Mouse (Mus musculus) myocyte (in vitro differentiated cells): ENCODE measurements around the gene Pak4. TPM values are rescaled to one million over a fixed set of nuclear protein-coding genes. Genes with fewer than 3 reads are reported as not detected.

Experiments used
- H3K27me3 ChIP-seq: one replicate; pipeline ENCODE4 v1.6.1; 2011; ENCODE audit not compliant: control insufficient read depth, insufficient read depth, insufficient read length
- H3K36me3 ChIP-seq: one replicate; pipeline ENCODE4 v1.6.1; 2011; ENCODE audit not compliant: control insufficient read depth, insufficient read depth
- H3K4me2 ChIP-seq: one replicate; pipeline ENCODE4 v1.6.1; 2011; ENCODE audit warnings: low read depth, control low read depth
- H3K4me3 ChIP-seq: one replicate; pipeline ENCODE4 v1.5.1; 2011; ENCODE audit warnings: mild to moderate bottlenecking, control low read depth, moderate library complexity
- H3K79me2 ChIP-seq: one replicate; pipeline ENCODE4 v1.6.1; 2011; ENCODE audit not compliant: control insufficient read depth, insufficient read depth
- H3ac ChIP-seq: one replicate; pipeline ENCODE4 v1.6.1; 2011; ENCODE audit not compliant: control insufficient read depth, insufficient read length
- CEBPB ChIP-seq: IDR thresholded peaks from 2 replicates; pipeline ENCODE4 v1.6.1; 2011; ENCODE audit warnings: mild to moderate bottlenecking, moderate library complexity; ENCODE audit not compliant: poor library complexity, insufficient read depth, severe bottlenecking
- E2F4 ChIP-seq: IDR thresholded peaks from one replicate; pipeline ENCODE4 v1.6.1; 2011; ENCODE audit warnings: mild to moderate bottlenecking, control low read depth, moderate library complexity; ENCODE audit not compliant: insufficient read depth
- MAX ChIP-seq: IDR thresholded peaks from one replicate; pipeline ENCODE4 v1.6.1; 2011; ENCODE audit warnings: low read depth, mild to moderate bottlenecking, control low read depth
- MYOD1 ChIP-seq, 3 experiments: IDR thresholded peaks; one replicate each; pipeline ENCODE4 v1.6.1; 2011; ENCODE audit warnings: control low read depth in 2 of 3, low read depth in 2 of 3, mild to moderate bottlenecking in 2 of 3, moderate library complexity in 1 of 3; ENCODE audit not compliant: insufficient read length in 2 of 3, control insufficient read depth in 1 of 3
- MYOG ChIP-seq, 3 experiments: IDR thresholded peaks; one replicate each; pipeline ENCODE4 v1.6.1; 2011; ENCODE audit warnings: control low read depth in 2 of 3, low read depth in 2 of 3, mild to moderate bottlenecking in 2 of 3; ENCODE audit not compliant: insufficient read length in 2 of 3, control insufficient read depth in 1 of 3, insufficient read depth in 1 of 3
- POLR2A ChIP-seq: IDR thresholded peaks from one replicate; pipeline ENCODE4 v1.6.1; 2011; ENCODE audit warnings: low read depth, mild to moderate bottlenecking, control low read depth, moderate library complexity; ENCODE audit not compliant: insufficient read length
- POLR2AphosphoS2 ChIP-seq: IDR thresholded peaks from one replicate; pipeline ENCODE4 v1.6.1; 2011; ENCODE audit warnings: low read depth, control low read depth; ENCODE audit not compliant: insufficient read length
- REST ChIP-seq: IDR thresholded peaks from one replicate; pipeline ENCODE4 v1.6.1; 2011; ENCODE audit warnings: mild to moderate bottlenecking, control low read depth, moderate library complexity; ENCODE audit not compliant: insufficient read depth, insufficient read length
- SRF ChIP-seq: IDR thresholded peaks from one replicate; pipeline ENCODE4 v1.6.1; 2011; ENCODE audit warnings: low read depth; ENCODE audit not compliant: control insufficient read depth, insufficient read length
- TCF12 ChIP-seq: IDR thresholded peaks from one replicate; pipeline ENCODE4 v1.6.1; 2011; ENCODE audit warnings: mild to moderate bottlenecking, control low read depth; ENCODE audit not compliant: poor library complexity, insufficient read depth, severe bottlenecking
- TCF3 ChIP-seq: IDR thresholded peaks from one replicate; pipeline ENCODE4 v1.6.1; 2011; ENCODE audit warnings: low read depth, control low read depth; ENCODE audit not compliant: insufficient read length
- USF1 ChIP-seq: IDR thresholded peaks from one replicate; pipeline ENCODE4 v1.6.1; 2011; ENCODE audit warnings: low read depth, mild to moderate bottlenecking, control low read depth, moderate library complexity
- polyA plus RNA-seq: library from polyadenylated mRNA; unstranded; fragments of >200 nt; fragmentation: generic; extraction: Trizol; gene quantifications from one replicate; pipeline ENCODE4 v1.2.1, GENCODE M21; 2012; ENCODE audit warnings: missing spikeins

The Pak4 gene
- polyA plus RNA-seq, 1 experiment = 27.5 TPM

DNA sequence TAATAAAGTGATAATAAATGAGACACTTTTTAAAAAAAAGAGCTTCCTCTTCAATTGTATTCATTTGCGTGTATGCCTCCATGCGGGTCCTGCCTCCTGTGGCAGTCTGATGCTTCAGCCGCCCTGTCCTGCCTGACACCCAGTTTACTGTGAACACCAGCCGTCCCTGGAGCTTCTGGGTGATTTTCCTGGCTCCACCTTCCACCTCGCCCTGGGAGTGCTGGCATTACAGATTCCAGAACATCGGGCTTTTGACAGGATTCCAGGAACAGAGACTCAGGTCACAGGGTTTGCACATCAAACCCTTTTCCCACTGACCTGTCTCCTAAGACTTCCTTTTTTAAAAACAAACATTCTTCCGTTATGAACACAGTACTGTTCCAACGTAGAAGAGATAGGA is 39.5 kb upstream of the Pak4 start:
- peaks cover 30% of the 10 kb centered on the region for H3K27me3 ChIP-seq
- H3K4me3 ChIP-seq = no peak overlapping the region
- no peaks in the 10 kb centered on the region for H3K36me3 ChIP-seq
- H3ac ChIP-seq = no peak overlapping the region
- H3K79me2 ChIP-seq = no peaks in the 10 kb centered on the region
- TF ChIP-seq MYOD1 (IDR thresholded peaks at IDR 0.05; ENCODE audit: control insufficient read depth in 1 of 3, insufficient read length in 2 of 3, low read depth in 2 of 3) (no peak), SRF (no peak), CEBPB (no peak), E2F4 (no peak), TCF3 (no peak), POLR2A (no peak), MYOG (IDR thresholded peaks at IDR 0.05; ENCODE audit: control insufficient read depth in 1 of 3, insufficient read depth in 1 of 3, insufficient read length in 2 of 3, low read depth in 2 of 3) (no peak)
- H3K4me2 ChIP-seq = no peak overlapping the region

DNA sequence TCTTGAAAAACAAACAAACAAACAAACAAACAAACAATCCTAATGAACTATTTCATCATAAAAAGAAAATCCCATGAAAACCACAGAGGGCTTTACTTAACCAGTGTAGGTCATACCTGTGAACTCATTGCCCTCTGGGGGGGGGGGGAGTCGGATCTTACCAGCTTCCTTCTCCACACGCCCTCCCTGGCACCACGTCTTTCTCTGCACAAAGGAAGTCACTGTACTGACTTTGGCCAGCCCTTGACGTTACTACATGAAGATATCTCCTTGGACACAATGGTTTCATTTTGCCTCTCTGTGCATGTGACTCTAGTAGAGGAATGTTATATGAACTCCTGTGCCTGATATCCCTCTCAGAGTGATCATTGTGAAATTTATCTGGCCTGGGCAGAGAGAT is 36.1 kb upstream of the Pak4 start:
- TF ChIP-seq E2F4 (no peak), POLR2A (no peak), MAX (no peak), MYOD1 (IDR thresholded peaks at IDR 0.05; ENCODE audit: control insufficient read depth in 1 of 3, insufficient read length in 2 of 3, low read depth in 2 of 3) (no peak), TCF12 (no peak), SRF (no peak), CEBPB (no peak), REST (no peak), USF1 (no peak), MYOG (IDR thresholded peaks at IDR 0.05; ENCODE audit: control insufficient read depth in 1 of 3, insufficient read depth in 1 of 3, insufficient read length in 2 of 3, low read depth in 2 of 3) (no peak), POLR2AphosphoS2 (no peak), TCF3 (no peak)
- H3K27me3 ChIP-seq = peaks cover 46% of the 10 kb centered on the region
- H3K36me3 ChIP-seq = no peaks in the 10 kb centered on the region
- no peak overlapping the region for H3ac ChIP-seq
- H3K4me3 ChIP-seq = no peak overlapping the region
- no peaks in the 10 kb centered on the region for H3K79me2 ChIP-seq
- no peak overlapping the region for H3K4me2 ChIP-seq

DNA sequence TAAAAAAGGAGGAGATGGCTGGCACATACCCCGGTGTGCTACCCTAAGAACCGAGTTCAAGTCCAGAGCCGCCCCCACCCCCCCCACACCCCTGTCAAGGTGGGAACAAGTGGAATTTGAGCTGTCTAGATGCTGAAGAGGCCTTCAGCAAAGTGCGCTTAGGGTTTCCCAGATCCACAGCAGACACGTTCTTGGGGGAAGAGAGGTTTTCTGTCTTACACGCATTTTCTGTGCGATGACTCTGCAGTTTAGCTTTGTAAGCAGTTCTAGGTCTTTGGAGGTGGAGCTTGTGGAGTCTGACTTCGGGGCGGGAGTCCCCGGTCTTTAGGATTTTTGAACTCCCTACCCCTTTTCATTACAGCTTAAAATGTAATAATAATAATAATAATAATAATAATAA is 33.1 kb upstream of the Pak4 start, which contains the start of gene Acp7:
TSS of gene Acp7 (minus strand) at position 260 of the 400 bp plus-strand sequence.
- Histone ChIP-seq H3K4me2 (no peak within 1 kb of the TSS), H3K27me3 (peaks cover 41% of the 10 kb centered on the region), H3K79me2 (no peaks in the 10 kb centered on the region), H3ac (no peak within 1 kb of the TSS), H3K36me3 (no peaks in the 10 kb centered on the region), H3K4me3 (no peak within 1 kb of the TSS)
- TF ChIP-seq POLR2A (no peak), TCF12 (no peak), MYOG (IDR thresholded peaks at IDR 0.05; ENCODE audit: control insufficient read depth in 1 of 3, insufficient read depth in 1 of 3, insufficient read length in 2 of 3, low read depth in 2 of 3) (no peak), CEBPB (no peak), USF1 (no peak), POLR2AphosphoS2 (no peak), MYOD1 (IDR thresholded peaks at IDR 0.05; ENCODE audit: control insufficient read depth in 1 of 3, insufficient read length in 2 of 3, low read depth in 2 of 3) (no peak), REST (no peak)

DNA sequence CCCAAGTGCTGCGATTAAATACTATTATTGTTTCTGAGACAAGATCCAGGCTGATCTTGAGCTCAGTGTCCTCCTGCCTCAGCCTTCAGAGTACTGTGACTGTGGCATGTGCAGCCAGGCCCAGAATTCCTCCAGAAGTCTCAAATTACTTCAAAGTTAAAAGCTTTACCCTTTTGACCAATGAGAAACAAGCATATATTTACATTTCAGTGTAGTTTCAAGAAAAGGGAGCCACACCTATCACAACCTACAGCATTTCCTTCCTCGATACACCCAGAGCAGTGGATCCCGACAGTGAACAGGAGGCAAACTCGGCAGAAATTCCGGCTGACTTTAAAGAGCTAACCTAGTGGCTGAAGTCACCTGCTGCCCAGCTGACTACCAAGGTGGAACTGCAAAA is 26.8 kb upstream of the Pak4 start:
- H3K79me2 ChIP-seq = no peaks in the 10 kb centered on the region
- TF ChIP-seq MYOG (IDR thresholded peaks at IDR 0.05; ENCODE audit: control insufficient read depth in 1 of 3, insufficient read depth in 1 of 3, insufficient read length in 2 of 3, low read depth in 2 of 3) (no peak), MAX (no peak), REST (no peak), TCF3 (no peak), SRF (no peak), POLR2A (no peak), CEBPB (no peak), E2F4 (no peak), POLR2AphosphoS2 (no peak)
- H3K27me3 ChIP-seq = peaks cover 15% of the 10 kb centered on the region
- H3ac ChIP-seq = no peak overlapping the region
- no peak overlapping the region for H3K4me2 ChIP-seq
- no peaks in the 10 kb centered on the region for H3K36me3 ChIP-seq
- H3K4me3 ChIP-seq = no peak overlapping the region

DNA sequence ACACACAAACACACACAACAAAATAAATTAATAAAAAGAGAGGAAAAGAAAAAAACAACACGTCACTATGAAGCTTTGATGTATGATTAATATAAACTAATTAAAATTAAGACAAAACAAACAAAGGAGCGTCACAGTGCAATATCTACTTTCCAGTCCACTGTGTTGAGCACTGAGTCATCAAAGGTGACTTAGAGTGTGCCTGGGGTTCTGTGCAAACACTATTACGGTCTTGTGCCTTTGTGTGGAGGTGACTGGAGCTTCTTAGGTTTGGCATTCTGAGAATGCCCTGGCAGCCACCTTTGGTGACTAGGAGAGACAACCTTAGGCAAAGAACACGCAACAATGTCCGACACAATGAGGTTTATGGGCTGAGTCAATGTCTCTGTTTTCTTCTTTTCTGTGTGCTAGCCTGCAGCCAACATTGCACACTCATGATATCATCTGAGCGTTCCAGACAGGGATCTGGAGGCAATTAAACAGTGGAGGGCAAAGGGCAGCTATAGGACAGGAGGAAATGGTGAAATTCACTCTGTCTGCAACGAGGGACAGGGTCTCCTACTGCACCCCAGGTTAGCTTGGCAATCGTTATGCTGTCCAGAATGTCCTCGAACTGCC is 21.2 kb upstream of the Pak4 start:
- H3K4me3 ChIP-seq = no peak overlapping the region
- TF ChIP-seq POLR2AphosphoS2 (no peak), POLR2A (no peak), REST (no peak), MYOG (IDR thresholded peaks at IDR 0.05; ENCODE audit: control insufficient read depth in 1 of 3, insufficient read depth in 1 of 3, insufficient read length in 2 of 3, low read depth in 2 of 3) (no peak), E2F4 (no peak), SRF (no peak), TCF3 (no peak), CEBPB (no peak), MYOD1 (IDR thresholded peaks at IDR 0.05; ENCODE audit: control insufficient read depth in 1 of 3, insufficient read length in 2 of 3, low read depth in 2 of 3) (no peak), USF1 (no peak)
- no peaks in the 10 kb centered on the region for H3K36me3 ChIP-seq
- peaks cover 6% of the 10 kb centered on the region for H3K27me3 ChIP-seq
- no peak overlapping the region for H3K4me2 ChIP-seq
- no peaks in the 10 kb centered on the region for H3K79me2 ChIP-seq
- no peak overlapping the region for H3ac ChIP-seq
